Mouse (Mus musculus): ENCODE data around the gene Vmn1r67. TPM values are rescaled to one million over a fixed set of nuclear protein-coding genes. Genes with fewer than 3 reads are reported as not detected.
A peak's percentile ranks its signal among the peaks of the same experiment; 100 is the strongest.

Gene Vmn1r67
- polyA plus RNA-seq (2016; fragmentation: Nextera tagmentation; extraction: Ambion mirVana): not detected in 2 replicates

- Histone ChIP-seq H3K9ac (no peak within 1 kb of the TSS), H3K9me3 (replicated peaks) (peaks cover 19% of the 10 kb centered on the region), H3K36me3 (no peaks in the 10 kb centered on the region), H3K4me3 (no peak within 1 kb of the TSS), H3K4me2 (no peak within 1 kb of the TSS), H3K4me1 (replicated peaks) (no peaks in the 10 kb centered on the region), H3K27ac (ENCODE audit: poor library complexity, severe bottlenecking) (no peak within 1 kb of the TSS), H3K27me3 (replicated peaks) (no peaks in the 10 kb centered on the region)
- no peak for ATAC-seq (ENCODE audit: insufficient number of reproducible peaks, low FRiP score)
Observed at GRCm38 (mm10) chr7:10443031-10443430, at the start of gene Vmn1r67. Gene Vmn1r67, plus strand, starts transcription at chr7:10443331.

GRCm38 (mm10) chr7:10458166-10458565, 15.0 kb downstream of the Vmn1r67 start:
- Histone ChIP-seq H3K4me1 (replicated peaks) (no peaks in the 10 kb centered on the region), H3K36me3 (no peaks in the 10 kb centered on the region), H3K4me2 (no peak overlapping the region), H3K9me3 (replicated peaks) (peaks cover 16% of the 10 kb centered on the region; the same call in 1 of the 2 replicates), H3K4me3 (no peak overlapping the region), H3K27me3 (replicated peaks) (no peaks in the 10 kb centered on the region), H3K27ac (ENCODE audit: poor library complexity, severe bottlenecking) (no peak overlapping the region), H3K9ac (no peak overlapping the region)
- 54% methylated on average over 3 of the region's 3 CpGs for WGBS
- ATAC-seq (ENCODE audit: insufficient number of reproducible peaks, low FRiP score): no peak

- ATAC-seq (ENCODE audit: insufficient number of reproducible peaks, low FRiP score): no peak
- no peaks in the 10 kb centered on the region for H3K36me3 ChIP-seq
- no peak overlapping the region for H3K9ac ChIP-seq
- no peak overlapping the region for H3K4me2 ChIP-seq
- no peak overlapping the region for H3K4me3 ChIP-seq
- H3K27me3 ChIP-seq (replicated peaks): no peaks in the 10 kb centered on the region
- peaks cover 5% of the 10 kb centered on the region for H3K9me3 ChIP-seq (replicated peaks)
- H3K4me1 ChIP-seq (replicated peaks): no peaks in the 10 kb centered on the region
- H3K27ac ChIP-seq (ENCODE audit: poor library complexity, severe bottlenecking): no peak overlapping the region
Observed at GRCm38 (mm10) chr7:10479813-10480212, 36.7 kb downstream of the Vmn1r67 start.

- H3K4me2 ChIP-seq: no peak overlapping the region
- no peak overlapping the region for H3K4me3 ChIP-seq
- H3K27me3 ChIP-seq (replicated peaks): no peaks in the 10 kb centered on the region
- WGBS: 57% methylated on average over 18 of the region's 18 CpGs
- no peak overlapping the region for H3K27ac ChIP-seq (ENCODE audit: poor library complexity, severe bottlenecking)
- H3K9ac ChIP-seq: no peak overlapping the region
- H3K9me3 ChIP-seq (replicated peaks): peaks cover 5% of the 10 kb centered on the region
- no peaks in the 10 kb centered on the region for H3K4me1 ChIP-seq (replicated peaks)
- no peak for ATAC-seq (ENCODE audit: insufficient number of reproducible peaks, low FRiP score)
- H3K36me3 ChIP-seq: no peaks in the 10 kb centered on the region
Observed at GRCm38 (mm10) chr7:10480588-10481233, 37.6 kb downstream of the Vmn1r67 start.

- Histone ChIP-seq H3K4me1 (replicated peaks) (peaks cover 8% of the 10 kb centered on the region), H3K9ac (peak within 1 kb of the TSS; percentile 85), H3K36me3 (peaks cover 25% of the 10 kb centered on the region), H3K27me3 (replicated peaks) (no peaks in the 10 kb centered on the region), H3K4me3 (peak within 1 kb of the TSS; percentile 87), H3K4me2 (peak within 1 kb of the TSS; percentile 78), H3K9me3 (replicated peaks) (no peaks in the 10 kb centered on the region), H3K27ac (ENCODE audit: poor library complexity, severe bottlenecking) (no peak within 1 kb of the TSS)
- 3% methylated on average over 33 of the region's 33 CpGs for WGBS
- peak; percentile 94 for ATAC-seq (ENCODE audit: insufficient number of reproducible peaks, low FRiP score)
Observed at GRCm38 (mm10) chr7:10494786-10495521, 51.8 kb downstream of the Vmn1r67 start, which contains the start of gene Zik1. Gene Zik1, minus strand, starts transcription at chr7:10495394.

- Histone ChIP-seq H3K27me3 (replicated peaks) (no peaks in the 10 kb centered on the region), H3K4me3 (peak overlapping the region; percentile 87), H3K4me1 (replicated peaks) (peaks cover 8% of the 10 kb centered on the region), H3K36me3 (peaks cover 19% of the 10 kb centered on the region), H3K4me2 (peak overlapping the region; percentile 78), H3K9me3 (replicated peaks) (no peaks in the 10 kb centered on the region), H3K27ac (ENCODE audit: poor library complexity, severe bottlenecking) (no peak overlapping the region), H3K9ac (no peak overlapping the region)
- ATAC-seq (ENCODE audit: insufficient number of reproducible peaks, low FRiP score): peak; percentile 14; the same call in 1 of the 2 replicates
- WGBS: 33% methylated on average over 6 of the region's 6 CpGs
Observed at GRCm38 (mm10) chr7:10495578-10495977, 52.4 kb downstream of the Vmn1r67 start.

Other genes starting within 250 kb of the Vmn1r67 start
- gene Vmn1r66, start 165.3 kb upstream of the Vmn1r67 start, polyA plus RNA-seq (2016; fragmentation: Nextera tagmentation; extraction: Ambion mirVana): not detected in 2 replicates
- 8.0 and 9.3 TPM in 2 replicates for gene Zik1, start 52.1 kb downstream of the Vmn1r67 start, polyA plus RNA-seq (2016; fragmentation: Nextera tagmentation; extraction: Ambion mirVana)
- gene Vmn1r68, start 115.2 kb downstream of the Vmn1r67 start, polyA plus RNA-seq (2016; fragmentation: Nextera tagmentation; extraction: Ambion mirVana): not detected in 2 replicates
- not detected in 2 replicates for gene Vmn1r69, start 170.3 kb downstream of the Vmn1r67 start, polyA plus RNA-seq (2016; fragmentation: Nextera tagmentation; extraction: Ambion mirVana)
- not detected in 2 replicates for gene Vmn1r70, start 188.2 kb downstream of the Vmn1r67 start, polyA plus RNA-seq (2016; fragmentation: Nextera tagmentation; extraction: Ambion mirVana)
- gene Nlrp4b, start 244.5 kb downstream of the Vmn1r67 start, polyA plus RNA-seq (2016; fragmentation: Nextera tagmentation; extraction: Ambion mirVana): not detected in 2 replicates